Mouse (Mus musculus): Measurements from ENCODE around the gene Odf2. TPM values are rescaled to one million over a fixed set of nuclear protein-coding genes. Genes with fewer than 3 reads are reported as not detected.

Gene Odf2
- polyA plus RNA-seq, 2 experiments = 42.3 to 84.6 TPM

DNA sequence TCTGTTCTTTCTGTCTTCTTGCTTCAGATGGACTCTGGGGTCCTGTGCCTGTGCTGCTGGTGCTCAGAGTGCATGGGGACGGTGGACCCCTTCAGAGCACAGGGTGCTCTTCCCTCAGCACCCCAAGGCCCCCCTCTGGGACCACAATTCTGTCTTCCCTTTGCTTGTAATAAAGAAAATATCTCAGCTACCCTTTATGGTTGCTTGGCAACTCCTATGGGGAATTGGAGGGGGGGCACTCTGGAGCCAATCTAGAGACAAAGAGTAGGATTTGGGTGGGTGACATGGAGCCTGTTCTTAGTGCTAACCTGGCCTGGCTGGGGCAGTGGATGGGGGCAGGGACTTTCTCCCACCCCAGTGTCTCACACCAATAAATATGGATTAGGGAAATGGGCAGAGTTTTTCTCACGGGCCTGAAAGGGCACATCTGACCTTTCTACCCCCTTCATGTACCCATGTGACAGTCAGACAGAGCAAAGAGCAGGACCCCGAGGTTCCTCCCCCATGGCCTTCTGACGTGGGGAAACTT lies 36.0 kb upstream of the Odf2 start:
- no peaks in the 10 kb centered on the region for H3K36me3 ChIP-seq (ENCODE audit: control insufficient read depth, insufficient read depth, low read length)
- 0 out of 2 replicates have a peak overlapping the region, but pooled peaks have one; percentile 19 for H3K27ac ChIP-seq (replicated peaks; ENCODE audit: low read depth, low read length)
- H3K4me1 ChIP-seq (ENCODE audit: control insufficient read depth, insufficient read depth, low read length) = no peaks in the 10 kb centered on the region
- no peaks in the 10 kb centered on the region for H3K9me3 ChIP-seq (ENCODE audit: control insufficient read depth, low read length)
- no peak for DNase-seq (ENCODE audit: low spot score)
- H3K27me3 ChIP-seq (ENCODE audit: control insufficient read depth, insufficient read depth, low read length) = no peaks in the 10 kb centered on the region
- ATAC-seq (ENCODE audit: low FRiP score, low read depth) = no peak
- no peak overlapping the region for H3K4me2 ChIP-seq (replicated peaks; ENCODE audit: low read depth, low read length, severe bottlenecking)
- no peak overlapping the region for H3K9ac ChIP-seq (ENCODE audit: low read depth, low read length, severe bottlenecking)
- H3K4me3 ChIP-seq (replicated peaks; ENCODE audit: low read length) = no peak overlapping the region
- TF ChIP-seq POLR2A (IDR thresholded peaks at IDR 0.05; ENCODE audit: borderline replicate concordance, extremely low read depth, insufficient read depth, insufficient read length) = no peak
- 54% methylated on average over 4 of the region's 4 CpGs for WGBS

DNA sequence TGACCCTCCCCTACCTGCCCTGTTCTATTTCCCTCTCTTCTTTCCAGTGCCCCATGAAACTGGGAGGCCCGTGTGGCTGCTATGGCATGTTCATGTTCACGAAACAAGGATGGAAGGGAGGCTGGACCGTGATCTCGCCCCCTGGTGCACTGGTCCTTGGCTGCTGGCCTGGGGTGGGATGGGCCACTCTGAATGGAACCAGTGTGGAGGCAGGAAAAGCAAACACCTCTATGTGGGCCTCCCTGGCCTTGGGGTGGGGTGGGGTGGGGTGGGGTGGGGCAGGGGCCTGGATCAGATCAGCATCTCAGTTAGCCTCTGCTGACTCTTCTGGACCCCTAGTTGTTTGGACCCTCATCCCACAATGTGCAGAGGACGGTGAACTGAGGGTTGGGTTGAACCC lies 35.3 kb upstream of the Odf2 start:
- WGBS = 70% methylated on average over 5 of the region's 5 CpGs
- Histone ChIP-seq H3K4me3 (replicated peaks; ENCODE audit: low read length) (no peak overlapping the region), H3K4me2 (replicated peaks; ENCODE audit: low read depth, low read length, severe bottlenecking) (peak overlapping the region; percentile 17; the same call in 1 of the 2 replicates), H3K27ac (replicated peaks; ENCODE audit: low read depth, low read length) (peak overlapping the region; percentile 33; the same call in 1 of the 2 replicates), H3K4me1 (ENCODE audit: control insufficient read depth, insufficient read depth, low read length) (no peaks in the 10 kb centered on the region), H3K9ac (ENCODE audit: low read depth, low read length, severe bottlenecking) (no peak overlapping the region), H3K27me3 (ENCODE audit: control insufficient read depth, insufficient read depth, low read length) (no peaks in the 10 kb centered on the region), H3K9me3 (ENCODE audit: control insufficient read depth, low read length) (no peaks in the 10 kb centered on the region), H3K36me3 (ENCODE audit: control insufficient read depth, insufficient read depth, low read length) (no peaks in the 10 kb centered on the region)
- TF ChIP-seq POLR2A (IDR thresholded peaks at IDR 0.05; ENCODE audit: borderline replicate concordance, extremely low read depth, insufficient read depth, insufficient read length) = no peak
- DNase-seq (ENCODE audit: low spot score) (no peak), ATAC-seq (ENCODE audit: low FRiP score, low read depth) (no peak)

DNA sequence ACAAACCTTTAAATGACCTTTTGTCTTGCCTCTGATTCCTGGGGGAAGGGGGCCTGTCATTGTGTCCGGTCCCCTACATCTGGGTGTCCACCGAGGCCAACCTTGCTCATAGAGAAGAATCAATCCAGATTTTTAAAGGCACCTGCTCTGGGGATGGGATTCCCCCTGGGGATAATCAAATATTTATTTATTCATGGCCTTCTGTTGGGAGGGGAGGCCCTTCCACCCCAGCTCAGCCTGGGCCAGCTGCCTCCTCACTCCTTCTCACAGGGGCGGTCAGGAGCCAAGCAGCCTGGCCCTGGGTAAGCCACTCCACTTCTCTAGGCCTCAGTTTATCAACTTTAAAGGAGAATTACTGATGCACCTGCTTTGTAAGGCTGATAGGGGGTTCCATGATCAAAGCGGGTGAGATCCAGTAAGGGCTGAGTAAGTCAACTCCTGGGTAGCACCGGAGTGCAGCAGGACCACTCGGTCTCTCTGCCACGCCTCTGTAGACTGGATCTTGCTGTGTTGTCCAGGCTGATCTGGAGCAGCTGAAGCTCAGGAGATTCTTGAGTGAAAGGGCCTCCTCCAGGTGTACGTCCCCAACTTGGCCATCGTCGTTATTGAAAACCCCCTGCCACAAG lies 33.3 kb upstream of the Odf2 start:
- 77% methylated on average over 10 of the region's 10 CpGs for WGBS
- no peaks in the 10 kb centered on the region for H3K4me1 ChIP-seq (ENCODE audit: control insufficient read depth, insufficient read depth, low read length)
- no peak for ATAC-seq (ENCODE audit: low FRiP score, low read depth)

DNA sequence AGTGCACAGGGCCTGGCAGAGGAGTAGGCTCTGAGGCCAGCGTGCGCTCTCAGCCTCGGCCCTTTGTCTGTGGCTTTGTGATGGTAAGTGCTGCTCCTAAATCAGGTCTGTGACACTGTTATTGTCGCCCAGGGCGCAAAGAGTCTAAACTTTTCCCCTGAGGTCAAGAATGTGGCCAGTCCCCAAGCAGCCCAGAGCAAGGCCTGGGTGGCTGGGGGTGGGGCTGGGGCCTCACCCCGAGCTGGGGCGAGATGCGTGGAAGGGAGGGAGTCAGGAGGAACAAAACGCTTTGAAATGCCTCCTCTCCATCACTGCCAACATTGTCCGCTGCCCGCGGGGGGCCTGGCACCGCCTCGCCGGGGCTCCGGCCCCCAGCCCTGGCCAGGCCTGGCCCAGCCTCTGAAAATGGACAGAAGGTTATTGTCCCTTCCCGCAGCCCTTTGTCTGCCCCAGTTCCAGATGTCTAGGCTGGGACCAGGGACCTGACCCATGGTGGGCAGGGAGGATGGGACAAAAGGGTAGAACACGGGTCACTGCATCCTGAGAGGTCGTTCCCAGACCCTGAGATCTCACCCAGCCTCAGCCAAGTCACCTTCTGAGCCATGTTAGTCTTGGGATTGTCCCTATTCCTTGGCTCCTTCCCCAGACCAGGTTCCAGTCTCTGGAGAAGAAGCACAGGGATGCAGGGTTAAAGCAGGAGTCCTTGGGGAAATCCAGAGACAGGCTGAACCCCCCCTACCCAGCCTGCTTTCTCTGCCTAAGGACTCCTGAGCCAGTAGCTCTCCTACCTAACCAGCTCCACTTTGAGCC lies 32.4 kb upstream of the Odf2 start:
- no peak overlapping the region for H3K4me3 ChIP-seq (replicated peaks; ENCODE audit: low read length)
- ATAC-seq (ENCODE audit: low FRiP score, low read depth) = no peak
- no peaks in the 10 kb centered on the region for H3K4me1 ChIP-seq (ENCODE audit: control insufficient read depth, insufficient read depth, low read length)
- H3K27me3 ChIP-seq (ENCODE audit: control insufficient read depth, insufficient read depth, low read length) = no peaks in the 10 kb centered on the region
- no peaks in the 10 kb centered on the region for H3K9me3 ChIP-seq (ENCODE audit: control insufficient read depth, low read length)
- WGBS = 15% methylated on average over 19 of the region's 19 CpGs
- no peak overlapping the region for H3K9ac ChIP-seq (ENCODE audit: low read depth, low read length, severe bottlenecking)
- no peak for DNase-seq (ENCODE audit: low spot score)
- no peak overlapping the region for H3K27ac ChIP-seq (replicated peaks; ENCODE audit: low read depth, low read length)
- no peak for TF ChIP-seq POLR2A (IDR thresholded peaks at IDR 0.05; ENCODE audit: borderline replicate concordance, extremely low read depth, insufficient read depth, insufficient read length)
- H3K4me2 ChIP-seq (replicated peaks; ENCODE audit: low read depth, low read length, severe bottlenecking) = no peak overlapping the region
- no peaks in the 10 kb centered on the region for H3K36me3 ChIP-seq (ENCODE audit: control insufficient read depth, insufficient read depth, low read length)

More for the DNA sequence above, 33.3 kb upstream of the Odf2 start:
- no peak overlapping the region for H3K4me3 ChIP-seq (replicated peaks; ENCODE audit: low read length)
- DNase-seq (ENCODE audit: low spot score) = no peak
- no peak overlapping the region for H3K4me2 ChIP-seq (replicated peaks; ENCODE audit: low read depth, low read length, severe bottlenecking)
- no peak overlapping the region for H3K9ac ChIP-seq (ENCODE audit: low read depth, low read length, severe bottlenecking)
- H3K27ac ChIP-seq (replicated peaks; ENCODE audit: low read depth, low read length) = no peak overlapping the region
- TF ChIP-seq POLR2A (IDR thresholded peaks at IDR 0.05; ENCODE audit: borderline replicate concordance, extremely low read depth, insufficient read depth, insufficient read length) = no peak
- no peaks in the 10 kb centered on the region for H3K36me3 ChIP-seq (ENCODE audit: control insufficient read depth, insufficient read depth, low read length)
- H3K27me3 ChIP-seq (ENCODE audit: control insufficient read depth, insufficient read depth, low read length) = no peaks in the 10 kb centered on the region
- no peaks in the 10 kb centered on the region for H3K9me3 ChIP-seq (ENCODE audit: control insufficient read depth, low read length)

DNA sequence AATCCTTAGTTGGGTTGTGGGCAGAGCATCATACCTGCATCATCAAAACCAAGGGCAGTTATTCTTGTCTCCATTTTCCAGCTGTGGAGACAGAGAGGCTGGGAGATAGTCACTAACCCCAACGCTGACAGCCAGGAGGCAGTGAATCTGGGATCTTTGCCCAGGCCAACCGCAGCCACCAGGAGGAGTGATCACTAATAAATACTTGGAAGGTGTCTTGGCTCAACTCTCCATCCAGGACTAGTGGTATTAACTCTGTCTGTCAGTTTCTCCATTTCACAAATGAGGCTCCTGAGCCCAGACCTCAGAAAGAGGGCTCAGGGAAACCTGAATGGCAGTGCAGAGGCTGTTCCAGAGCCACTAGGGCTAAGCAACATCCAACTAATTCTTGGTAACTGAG lies 31.7 kb upstream of the Odf2 start:
- DNase-seq (ENCODE audit: low spot score) = peak; percentile 38
- Histone ChIP-seq H3K4me1 (ENCODE audit: control insufficient read depth, insufficient read depth, low read length) (no peaks in the 10 kb centered on the region), H3K36me3 (ENCODE audit: control insufficient read depth, insufficient read depth, low read length) (no peaks in the 10 kb centered on the region), H3K27ac (replicated peaks; ENCODE audit: low read depth, low read length) (no peak overlapping the region), H3K9me3 (ENCODE audit: control insufficient read depth, low read length) (no peaks in the 10 kb centered on the region), H3K4me3 (replicated peaks; ENCODE audit: low read length) (no peak overlapping the region), H3K9ac (ENCODE audit: low read depth, low read length, severe bottlenecking) (no peak overlapping the region), H3K27me3 (ENCODE audit: control insufficient read depth, insufficient read depth, low read length) (no peaks in the 10 kb centered on the region), H3K4me2 (replicated peaks; ENCODE audit: low read depth, low read length, severe bottlenecking) (no peak overlapping the region)
- 32% methylated on average over 2 of the region's 2 CpGs for WGBS
- ATAC-seq (ENCODE audit: low FRiP score, low read depth) = no peak
- TF ChIP-seq POLR2A (IDR thresholded peaks at IDR 0.05; ENCODE audit: borderline replicate concordance, extremely low read depth, insufficient read depth, insufficient read length) = no peak
